Mouse (Mus musculus): ENCODE measurements at regions not wholly inside any gene's neighbourhood (a gene's known extent, or its start where the extent isn't known, plus 50 kb on each side); places are given as distances from the start of the nearest gene placed in this dataset.

DNA sequence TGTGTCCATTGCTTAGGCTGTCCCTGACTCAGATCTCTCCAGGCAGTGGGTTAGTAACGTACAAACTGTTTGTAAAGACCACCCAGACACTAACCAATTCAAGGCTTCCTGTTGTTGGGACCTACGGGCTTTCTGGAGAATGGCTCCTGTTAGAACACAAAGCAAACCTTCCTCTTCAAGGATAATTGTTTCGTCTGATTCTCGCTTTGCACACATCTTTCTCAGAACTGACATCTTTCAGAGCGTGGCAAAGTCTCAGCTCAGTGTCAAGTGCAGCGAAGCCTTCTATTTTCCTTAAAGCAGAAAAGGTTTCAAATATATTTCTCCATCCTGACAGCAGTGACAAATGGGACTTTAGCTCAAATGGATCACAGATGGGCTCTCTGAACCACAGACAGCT, 76.9 kb downstream of the Rps29 start:
- Histone ChIP-seq H3K4me2 (ENCODE audit: low read depth, low read length) (no peak overlapping the region), H3K4me1 (ENCODE audit: insufficient read depth) (no peaks in the 10 kb centered on the region), H3K9ac (replicated peaks) (no peak overlapping the region), H3K36me3 (replicated peaks; ENCODE audit: insufficient read depth, low read length) (no peaks in the 10 kb centered on the region), H3K9me3 (ENCODE audit: low read length) (no peaks in the 10 kb centered on the region), H3K27me3 (ENCODE audit: insufficient read depth, low read length) (no peaks in the 10 kb centered on the region), H3K4me3 (ENCODE audit: low read depth, low read length) (no peak overlapping the region), H3K27ac (ENCODE audit: low read depth) (no peak overlapping the region)
- 44% methylated on average over 6 of the region's 6 CpGs for WGBS (ENCODE audit: insufficient replicate concordance)
- DNase-seq (no peak), ATAC-seq (no peak)
- TF ChIP-seq CTCF (IDR thresholded peaks at IDR 0.05; ENCODE audit: low read depth): no peak
- TF ChIP-seq EP300 (IDR thresholded peaks at IDR 0.05; ENCODE audit: low read depth): no peak

DNA sequence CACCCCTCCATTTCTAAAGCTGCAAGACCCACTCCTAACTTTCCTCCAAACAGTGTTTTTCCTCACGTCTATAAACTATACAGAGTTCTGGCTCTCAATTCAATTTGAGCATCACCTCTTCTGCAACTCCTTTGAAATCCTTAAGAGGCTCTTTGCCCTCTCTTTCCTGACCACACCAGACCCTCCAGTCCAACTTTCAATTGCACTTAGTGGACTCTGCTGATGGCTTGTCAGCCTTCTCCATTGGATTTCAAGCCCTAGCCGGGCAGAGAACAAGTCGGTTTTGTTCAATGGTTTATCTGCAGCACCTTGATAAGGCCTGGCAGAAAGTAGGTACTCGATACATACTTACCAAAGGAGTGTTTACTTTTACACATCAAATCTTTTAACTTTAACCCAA, 119.4 kb downstream of the Rps29 start:
- H3K9me3 ChIP-seq (ENCODE audit: low read length): no peaks in the 10 kb centered on the region
- H3K9ac ChIP-seq (replicated peaks): no peak overlapping the region
- no peak overlapping the region for H3K4me3 ChIP-seq (ENCODE audit: low read depth, low read length)
- WGBS (ENCODE audit: insufficient replicate concordance): 68% methylated on average over 4 of the region's 4 CpGs
- ATAC-seq (no peak), DNase-seq (no peak)
- no peaks in the 10 kb centered on the region for H3K36me3 ChIP-seq (replicated peaks; ENCODE audit: insufficient read depth, low read length)
- H3K4me1 ChIP-seq (ENCODE audit: insufficient read depth): no peaks in the 10 kb centered on the region
- H3K27ac ChIP-seq (ENCODE audit: low read depth): no peak overlapping the region
- TF ChIP-seq EP300 (IDR thresholded peaks at IDR 0.05; ENCODE audit: low read depth): no peak
- no peak for TF ChIP-seq CTCF (IDR thresholded peaks at IDR 0.05; ENCODE audit: low read depth)
- H3K27me3 ChIP-seq (ENCODE audit: insufficient read depth, low read length): no peaks in the 10 kb centered on the region
- H3K4me2 ChIP-seq (ENCODE audit: low read depth, low read length): no peak overlapping the region

- H3K27ac ChIP-seq (ENCODE audit: low read depth): no peak overlapping the region
- H3K9me3 ChIP-seq (ENCODE audit: low read length): no peaks in the 10 kb centered on the region
- no peak for ATAC-seq
- no peak overlapping the region for H3K4me3 ChIP-seq (ENCODE audit: low read depth, low read length)
- H3K9ac ChIP-seq (replicated peaks): no peak overlapping the region
- H3K27me3 ChIP-seq (ENCODE audit: insufficient read depth, low read length): no peaks in the 10 kb centered on the region
- WGBS (ENCODE audit: insufficient replicate concordance): 38% methylated on average over 17 of the region's 17 CpGs
- TF ChIP-seq EP300 (IDR thresholded peaks at IDR 0.05; ENCODE audit: low read depth) (no peak), CTCF (IDR thresholded peaks at IDR 0.05; ENCODE audit: low read depth) (no peak)
- H3K4me2 ChIP-seq (ENCODE audit: low read depth, low read length): no peak overlapping the region
- H3K36me3 ChIP-seq (replicated peaks; ENCODE audit: insufficient read depth, low read length): no peaks in the 10 kb centered on the region
- DNase-seq: no peak
- H3K4me1 ChIP-seq (ENCODE audit: insufficient read depth): no peaks in the 10 kb centered on the region
Observed at GRCm38 (mm10) chr12:69023594-69023993, 135.4 kb downstream of the Rps29 start.

- no peaks in the 10 kb centered on the region for H3K27me3 ChIP-seq (ENCODE audit: insufficient read depth, low read length)
- TF ChIP-seq CTCF (IDR thresholded peaks at IDR 0.05; ENCODE audit: low read depth) (no peak), EP300 (IDR thresholded peaks at IDR 0.05; ENCODE audit: low read depth) (no peak)
- WGBS (ENCODE audit: insufficient replicate concordance): 81% methylated on average over 7 of the region's 7 CpGs
Observed at GRCm38 (mm10) chr12:69016705-69017306, 142.2 kb downstream of the Rps29 start.

GRCm38 (mm10) chr12:69005141-69005540, 153.8 kb downstream of the Rps29 start:
- Histone ChIP-seq H3K27ac (ENCODE audit: low read depth) (no peak overlapping the region), H3K4me3 (ENCODE audit: low read depth, low read length) (no peak overlapping the region), H3K9ac (replicated peaks) (no peak overlapping the region), H3K36me3 (replicated peaks; ENCODE audit: insufficient read depth, low read length) (no peaks in the 10 kb centered on the region), H3K4me2 (ENCODE audit: low read depth, low read length) (no peak overlapping the region), H3K27me3 (ENCODE audit: insufficient read depth, low read length) (no peaks in the 10 kb centered on the region), H3K4me1 (ENCODE audit: insufficient read depth) (no peaks in the 10 kb centered on the region), H3K9me3 (ENCODE audit: low read length) (no peaks in the 10 kb centered on the region)
- TF ChIP-seq EP300 (IDR thresholded peaks at IDR 0.05; ENCODE audit: low read depth) (no peak), CTCF (IDR thresholded peaks at IDR 0.05; ENCODE audit: low read depth) (no peak)
- ATAC-seq (no peak), DNase-seq (no peak)

More at GRCm38 (mm10) chr12:69016705-69017306, 142.2 kb downstream of the Rps29 start:
- no peak for DNase-seq
- H3K4me2 ChIP-seq (ENCODE audit: low read depth, low read length): no peak overlapping the region
- no peaks in the 10 kb centered on the region for H3K36me3 ChIP-seq (replicated peaks; ENCODE audit: insufficient read depth, low read length)
- no peak overlapping the region for H3K4me3 ChIP-seq (ENCODE audit: low read depth, low read length)
- H3K9ac ChIP-seq (replicated peaks): no peak overlapping the region
- no peak overlapping the region for H3K27ac ChIP-seq (ENCODE audit: low read depth)
- no peak for ATAC-seq
- no peaks in the 10 kb centered on the region for H3K4me1 ChIP-seq (ENCODE audit: insufficient read depth)
- no peaks in the 10 kb centered on the region for H3K9me3 ChIP-seq (ENCODE audit: low read length)

DNA sequence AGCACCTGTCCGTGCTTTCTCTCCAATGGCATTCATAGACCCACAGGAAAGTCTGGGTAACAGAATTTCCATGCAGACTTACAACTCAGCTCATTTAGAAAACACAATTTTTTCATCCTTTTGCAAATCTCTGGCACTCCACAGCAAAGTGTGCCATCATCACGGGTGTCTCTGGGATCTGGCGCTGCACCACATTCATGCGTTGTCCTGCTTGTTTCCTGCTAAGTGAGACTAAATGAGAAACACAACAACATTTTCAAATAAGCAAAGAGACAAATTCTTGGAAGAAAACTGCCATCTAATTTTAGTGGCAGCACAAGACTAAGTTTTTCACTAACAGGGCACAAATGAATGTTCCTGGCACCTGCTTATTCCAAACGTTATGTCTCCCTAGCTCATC, 156.9 kb downstream of the Rps29 start:
- no peak overlapping the region for H3K27ac ChIP-seq (ENCODE audit: low read depth)
- H3K4me1 ChIP-seq (ENCODE audit: insufficient read depth): no peaks in the 10 kb centered on the region
- H3K27me3 ChIP-seq (ENCODE audit: insufficient read depth, low read length): no peaks in the 10 kb centered on the region
- 80% methylated on average over 5 of the region's 5 CpGs for WGBS (ENCODE audit: insufficient replicate concordance)
- ATAC-seq (no peak), DNase-seq (no peak)
- no peak overlapping the region for H3K4me3 ChIP-seq (ENCODE audit: low read depth, low read length)
- no peak overlapping the region for H3K9ac ChIP-seq (replicated peaks)
- TF ChIP-seq CTCF (IDR thresholded peaks at IDR 0.05; ENCODE audit: low read depth): no peak
- H3K9me3 ChIP-seq (ENCODE audit: low read length): no peaks in the 10 kb centered on the region
- H3K36me3 ChIP-seq (replicated peaks; ENCODE audit: insufficient read depth, low read length): no peaks in the 10 kb centered on the region
- H3K4me2 ChIP-seq (ENCODE audit: low read depth, low read length): no peak overlapping the region

DNA sequence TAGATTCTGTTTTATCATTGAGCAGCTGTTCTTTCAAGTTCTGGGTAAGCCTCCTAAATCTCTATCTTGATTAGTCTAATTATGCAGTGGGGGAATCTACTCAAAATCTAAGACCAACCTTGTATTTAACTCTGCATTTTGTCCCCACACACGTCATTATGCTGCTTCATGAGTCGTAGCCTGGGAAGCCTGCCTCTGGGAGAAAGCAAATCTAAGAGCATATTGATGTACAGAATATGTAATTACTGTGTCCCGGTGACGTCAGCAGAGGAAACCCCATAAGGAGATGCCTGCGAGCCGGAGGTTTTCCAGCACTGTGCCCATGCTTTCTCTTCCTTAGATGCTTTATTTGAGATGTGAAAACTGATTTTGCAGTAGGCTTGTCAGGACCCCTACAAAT, 161.7 kb downstream of the Rps29 start:
- no peak for ATAC-seq
- no peak for DNase-seq
- Histone ChIP-seq H3K4me2 (ENCODE audit: low read depth, low read length) (no peak overlapping the region), H3K4me3 (ENCODE audit: low read depth, low read length) (no peak overlapping the region), H3K27me3 (ENCODE audit: insufficient read depth, low read length) (no peaks in the 10 kb centered on the region), H3K9ac (replicated peaks) (no peak overlapping the region), H3K27ac (ENCODE audit: low read depth) (no peak overlapping the region), H3K9me3 (ENCODE audit: low read length) (no peaks in the 10 kb centered on the region), H3K36me3 (replicated peaks; ENCODE audit: insufficient read depth, low read length) (no peaks in the 10 kb centered on the region), H3K4me1 (ENCODE audit: insufficient read depth) (no peaks in the 10 kb centered on the region)
- TF ChIP-seq CTCF (IDR thresholded peaks at IDR 0.05; ENCODE audit: low read depth): no peak
- TF ChIP-seq EP300 (IDR thresholded peaks at IDR 0.05; ENCODE audit: low read depth): no peak
- 80% methylated on average over 6 of the region's 6 CpGs for WGBS (ENCODE audit: insufficient replicate concordance)
